Mouse (Mus musculus) 3134 (cell line): ENCODE results near the gene B4galt7.
A peak's percentile ranks its signal among the peaks of the same experiment; 100 is the strongest.
"Not testable (repeated sequence)": the region's sequence is repeated elsewhere in the genome, so short reads cannot be mapped to it uniquely, and the experiment has no call there.

Source experiments
- DNase-seq: peaks from one replicate; pipeline ENCODE4 v3.0.0-alpha.2; 2011; ENCODE audit warnings: low spot score; ENCODE audit not compliant: insufficient read length; ENCODE audit errors: extremely low read depth

B4galt7 gene

DNA sequence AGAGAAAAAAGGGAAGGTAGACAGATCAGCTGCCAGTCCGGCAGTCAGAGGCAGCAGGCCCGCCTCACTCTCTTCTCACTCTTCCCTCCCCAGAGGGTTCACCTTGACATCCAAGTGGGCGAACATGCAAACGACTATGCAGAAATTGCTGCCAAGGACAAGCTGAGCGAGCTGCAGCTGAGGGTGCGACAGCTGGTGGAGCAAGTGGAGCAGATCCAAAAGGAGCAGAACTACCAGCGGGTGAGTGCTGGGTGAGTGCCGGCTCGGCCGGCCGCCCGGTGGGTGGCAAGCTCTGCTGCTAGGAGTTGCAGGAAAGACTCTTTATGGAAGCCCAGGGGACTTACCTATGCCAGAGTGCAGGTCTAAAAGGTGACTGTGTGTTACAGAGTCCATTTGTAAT, 4.3 kb upstream of the B4galt7 start:
- no peak for DNase-seq

DNA sequence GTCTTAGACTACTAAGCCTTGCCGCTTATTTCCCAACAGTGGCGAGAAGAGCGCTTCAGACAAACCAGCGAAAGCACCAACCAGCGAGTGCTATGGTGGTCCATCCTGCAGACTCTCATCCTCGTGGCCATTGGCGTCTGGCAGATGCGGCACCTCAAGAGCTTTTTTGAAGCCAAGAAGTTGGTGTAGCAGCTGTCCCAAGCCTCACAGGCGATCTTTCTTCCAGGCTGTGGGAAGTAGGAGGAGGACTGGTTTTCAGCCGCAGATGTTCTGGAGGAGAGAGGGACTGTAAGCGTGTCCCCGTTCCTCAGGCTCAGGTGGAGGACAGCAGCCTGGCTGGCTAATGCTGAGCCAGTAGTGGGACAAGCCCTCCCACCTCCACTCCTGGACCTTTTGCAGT, 2.9 kb upstream of the B4galt7 start:
- DNase-seq = no peak

DNA sequence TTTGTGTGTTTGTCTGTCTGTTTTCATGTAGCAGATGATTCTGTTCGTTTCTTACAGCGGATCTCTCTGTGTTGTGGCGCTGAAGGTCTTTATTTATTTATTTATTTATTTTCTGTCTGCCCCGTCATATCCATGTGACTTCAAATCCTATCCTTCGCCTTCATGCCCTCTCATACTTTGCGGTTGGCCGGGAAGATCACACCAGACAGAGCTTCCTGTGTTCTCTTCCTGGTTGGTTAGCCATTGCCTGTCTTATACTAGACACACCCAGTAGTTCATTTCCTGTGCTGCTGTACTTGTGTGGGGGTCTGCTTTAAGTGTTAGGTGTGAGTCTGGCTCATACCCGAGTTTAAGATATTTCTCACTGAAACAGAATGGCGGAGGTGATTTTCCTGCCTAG, 961 bp downstream of the B4galt7 start:
- no peak for DNase-seq

DNA sequence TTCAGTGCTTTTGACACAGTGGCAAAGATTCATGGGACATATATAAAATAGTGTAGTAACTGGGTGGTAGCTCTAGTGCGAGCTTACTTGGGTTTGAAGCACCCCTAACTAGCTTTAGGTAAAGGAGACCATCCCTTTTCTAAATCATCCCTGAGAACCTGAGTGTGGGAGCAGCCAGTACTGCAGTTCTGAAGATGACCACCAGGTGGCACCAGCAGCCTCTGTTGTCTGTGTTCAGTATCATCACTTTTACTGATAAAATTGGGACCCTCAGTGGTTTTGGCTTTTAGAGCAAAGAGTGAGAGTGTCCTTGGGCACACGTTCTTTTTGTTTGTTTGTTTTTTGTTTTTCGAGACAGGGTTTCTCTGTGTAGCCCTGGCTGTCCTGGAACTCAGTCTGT, 1.9 kb downstream of the B4galt7 start:
- DNase-seq = no peak

DNA sequence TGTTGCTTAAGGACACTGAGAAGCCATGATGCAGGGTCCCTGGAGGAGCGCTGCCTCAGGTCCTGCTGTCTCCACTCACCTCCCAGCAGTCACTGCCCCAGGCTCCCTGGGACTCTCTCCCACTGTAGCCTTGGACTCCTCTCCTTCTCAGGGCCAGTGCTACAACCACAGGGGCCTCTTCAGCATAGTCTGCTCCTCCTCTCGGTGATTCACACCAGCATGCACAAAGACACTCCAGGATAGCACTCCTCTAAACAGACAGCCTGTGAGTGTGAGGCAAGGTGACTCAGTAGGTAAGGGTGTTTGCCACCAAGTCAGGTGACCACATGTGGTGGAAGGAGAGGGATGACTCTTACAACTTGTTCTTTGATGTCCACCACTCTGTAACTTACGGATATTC, 4.9 kb downstream of the B4galt7 start:
- DNase-seq = no peak

DNA sequence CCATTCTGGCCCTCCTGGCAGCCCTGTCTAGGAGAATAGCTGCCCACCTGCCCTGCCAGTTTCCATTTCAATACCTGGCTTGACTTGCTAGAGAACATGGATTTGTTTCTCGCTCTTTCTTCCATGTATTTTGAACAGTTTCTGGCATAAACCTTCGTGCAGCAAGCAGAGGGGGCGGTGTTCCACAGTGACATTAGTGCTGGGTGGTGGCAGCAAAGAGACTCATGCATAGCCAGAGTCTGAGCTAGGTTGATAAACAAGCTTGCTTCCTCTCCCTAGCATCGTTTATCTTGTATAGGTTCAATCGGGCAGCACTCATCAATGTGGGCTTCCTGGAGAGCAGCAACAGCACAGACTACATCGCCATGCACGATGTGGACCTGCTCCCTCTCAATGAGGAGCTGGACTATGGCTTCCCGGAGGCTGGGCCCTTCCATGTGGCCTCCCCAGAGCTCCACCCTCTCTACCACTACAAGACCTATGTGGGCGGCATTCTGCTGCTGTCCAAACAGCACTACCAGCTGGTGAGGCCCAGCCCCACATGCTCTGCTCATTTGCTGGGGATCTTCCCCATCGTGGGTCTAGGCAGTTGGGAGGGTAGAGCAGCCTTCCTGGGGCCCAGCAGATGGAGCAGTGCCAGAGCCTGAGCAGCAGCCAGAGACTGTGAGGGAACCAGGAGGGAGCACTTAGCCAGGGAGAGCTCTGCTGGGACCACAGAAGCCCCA, 7.4 kb downstream of the B4galt7 start:
- no peak for DNase-seq

DNA sequence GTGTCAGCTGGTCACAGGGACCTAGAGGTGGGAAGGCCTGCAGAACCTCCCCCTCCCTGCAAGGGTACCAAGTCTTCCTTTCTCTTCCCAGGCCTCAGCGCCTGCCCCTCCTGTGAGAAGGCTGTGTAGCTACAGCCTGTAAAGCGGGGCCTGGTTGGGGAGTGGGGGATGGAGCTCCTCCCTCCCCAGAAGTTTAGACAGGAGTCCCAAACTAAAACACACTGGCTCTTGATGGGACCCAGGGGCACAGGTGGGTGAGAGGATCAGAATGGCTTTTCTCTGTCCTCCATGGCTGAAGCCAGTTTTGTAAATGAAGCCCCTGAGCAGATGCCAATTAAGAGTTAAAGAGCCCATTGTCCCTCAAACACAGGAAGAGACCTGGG, 7.9 kb downstream of the B4galt7 start:
- no peak for DNase-seq

DNA sequence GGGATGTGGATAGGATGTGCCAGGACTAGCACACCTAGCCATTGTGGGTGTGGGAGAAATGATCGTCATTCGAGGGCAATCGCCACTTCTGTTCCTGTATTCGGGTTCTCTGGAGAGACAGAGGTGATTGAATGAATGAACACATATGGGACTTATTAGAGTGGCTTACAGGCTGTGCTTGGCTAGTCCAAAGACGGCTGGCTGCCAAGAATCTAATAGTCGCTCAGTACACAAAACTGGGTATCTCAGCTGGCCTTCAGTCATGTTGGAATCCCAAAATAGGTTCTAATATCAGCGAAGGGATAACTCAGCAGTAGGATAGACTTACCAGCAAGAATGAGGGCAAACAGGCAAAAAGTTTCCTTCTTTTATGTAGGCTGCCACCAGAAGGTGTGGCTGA, 12.3 kb downstream of the B4galt7 start:
- DNase-seq = no peak

DNA sequence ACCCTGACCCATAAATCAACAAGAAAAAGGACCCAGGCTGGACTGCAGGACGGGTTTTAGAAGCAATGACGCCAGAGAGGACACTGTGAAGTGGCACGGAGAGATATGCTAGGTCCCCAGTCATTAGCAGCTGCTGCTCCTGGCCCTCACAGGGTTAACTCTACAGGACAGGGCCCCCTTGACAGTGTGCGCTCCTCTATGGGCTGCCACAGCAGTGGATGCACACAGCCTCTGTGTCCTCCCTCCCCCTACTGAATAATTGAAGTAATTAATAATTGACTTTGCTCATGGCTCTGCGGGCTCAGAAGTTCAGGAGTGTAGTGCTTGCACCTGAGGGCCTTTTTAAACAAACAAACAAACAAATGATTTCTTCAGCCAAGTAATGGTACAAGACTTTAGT, 13.8 kb downstream of the B4galt7 start:
- DNase-seq = no peak

DNA sequence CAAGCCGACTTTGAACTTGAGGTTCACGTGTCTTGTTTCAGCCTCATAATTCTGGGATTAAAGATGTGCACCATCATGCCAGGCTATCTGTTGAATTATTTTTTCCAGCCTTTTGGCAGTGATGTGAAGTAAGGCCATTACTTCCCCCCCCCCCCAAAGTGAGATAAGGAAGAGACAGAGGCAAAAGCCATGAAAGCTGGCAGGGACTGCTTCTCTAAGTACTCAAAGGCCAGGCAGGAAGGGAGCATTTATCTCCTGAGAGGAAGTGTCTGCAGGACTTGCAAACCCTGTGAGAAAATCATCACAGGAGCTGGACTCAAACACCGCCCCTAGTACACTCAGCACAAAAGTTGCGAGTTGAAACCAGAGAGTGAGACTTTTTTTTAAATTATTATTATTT, 19.6 kb downstream of the B4galt7 start:
- DNase-seq = no peak

DNA sequence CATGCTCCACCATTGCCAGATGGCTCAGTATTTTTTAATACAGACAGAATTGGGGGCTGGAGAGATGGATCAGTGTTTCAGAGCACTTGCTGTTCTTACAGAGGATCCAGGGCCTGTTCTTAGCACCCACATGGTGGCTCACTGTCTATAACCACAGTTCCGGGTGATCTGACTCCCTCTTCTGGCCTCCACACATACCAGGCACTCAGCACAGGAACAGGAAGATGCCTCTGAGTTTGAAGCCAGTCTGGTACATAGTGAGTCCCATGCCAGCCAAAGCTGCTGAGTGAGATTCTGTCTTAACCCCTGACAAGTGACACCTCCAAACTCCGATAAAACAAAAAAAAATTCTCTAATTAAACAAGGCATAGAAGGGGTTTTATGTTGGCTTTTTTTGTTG, 20.6 kb downstream of the B4galt7 start:
- DNase-seq = no peak

DNA sequence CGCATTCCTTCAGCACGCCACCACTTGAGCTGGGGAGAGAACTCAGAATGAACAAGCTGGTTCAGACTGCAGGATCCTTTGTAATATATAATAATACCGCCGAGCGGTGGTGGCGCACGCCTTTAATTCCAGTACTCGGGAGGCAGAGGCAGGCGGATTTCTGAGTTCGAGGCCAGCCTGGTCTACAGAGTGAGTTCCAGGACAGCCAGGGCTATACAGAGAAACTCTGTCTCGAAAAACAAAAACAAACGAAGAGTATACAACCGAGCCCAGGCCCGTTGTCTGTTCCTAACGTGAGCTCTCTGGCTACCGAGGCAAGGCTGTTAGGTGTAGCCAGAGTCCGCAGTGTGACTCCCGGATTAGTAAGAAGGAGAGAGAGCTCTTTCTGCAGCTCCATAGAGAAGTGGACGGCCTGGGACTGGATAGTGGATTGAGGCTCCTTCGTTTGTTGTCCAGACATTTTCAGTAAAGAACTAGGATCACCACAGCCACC, 22.5 kb downstream of the B4galt7 start:
- DNase-seq = not testable (repeated sequence)

DNA sequence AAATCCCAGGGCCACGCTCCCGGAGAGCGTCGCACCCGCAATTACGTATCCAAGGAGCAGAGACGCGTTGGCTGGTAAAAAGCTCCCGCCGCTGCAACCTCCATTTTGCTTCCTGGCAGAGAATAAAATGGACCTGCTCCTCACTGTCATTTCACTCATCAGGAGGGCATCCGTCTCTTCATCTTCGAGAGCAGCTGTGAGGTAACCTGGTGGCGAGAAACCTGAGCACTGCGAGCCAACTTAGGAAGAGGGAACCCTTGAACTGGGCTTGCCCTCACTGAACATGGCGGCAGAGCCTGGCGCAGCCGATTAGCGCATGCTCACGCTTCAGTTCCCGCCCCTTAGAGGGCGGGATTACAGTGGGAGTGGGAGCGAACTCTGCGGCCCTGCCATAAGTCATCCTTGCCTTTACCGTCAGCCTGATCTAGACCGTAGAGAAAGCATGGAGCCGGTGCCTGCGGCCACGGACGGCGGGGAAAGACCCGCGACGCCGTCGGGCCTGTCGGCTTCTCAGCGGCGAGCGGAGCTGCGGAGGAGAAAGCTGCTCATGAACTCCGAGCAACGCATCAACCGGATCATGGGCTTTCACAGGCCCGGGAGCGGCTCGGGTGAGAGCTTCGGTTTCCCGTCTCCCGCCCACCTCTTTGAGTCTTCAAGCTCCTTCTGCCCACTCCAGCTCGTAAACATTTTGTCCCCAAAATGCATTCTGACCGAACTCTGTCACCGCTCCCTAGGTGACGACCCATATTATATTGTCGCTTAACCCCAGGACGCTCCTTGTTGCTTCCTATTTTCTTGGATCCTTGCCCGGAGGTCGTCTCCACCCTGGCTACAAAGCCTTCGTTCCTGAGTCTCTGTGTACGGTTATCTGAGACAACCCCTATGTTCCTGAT, 23.2 kb downstream of the B4galt7 start, which contains the start of gene Caml:
TSS of gene Caml (plus strand) at position 357 of the 893 bp plus-strand sequence.
- DNase-seq = peak; percentile 89

DNA sequence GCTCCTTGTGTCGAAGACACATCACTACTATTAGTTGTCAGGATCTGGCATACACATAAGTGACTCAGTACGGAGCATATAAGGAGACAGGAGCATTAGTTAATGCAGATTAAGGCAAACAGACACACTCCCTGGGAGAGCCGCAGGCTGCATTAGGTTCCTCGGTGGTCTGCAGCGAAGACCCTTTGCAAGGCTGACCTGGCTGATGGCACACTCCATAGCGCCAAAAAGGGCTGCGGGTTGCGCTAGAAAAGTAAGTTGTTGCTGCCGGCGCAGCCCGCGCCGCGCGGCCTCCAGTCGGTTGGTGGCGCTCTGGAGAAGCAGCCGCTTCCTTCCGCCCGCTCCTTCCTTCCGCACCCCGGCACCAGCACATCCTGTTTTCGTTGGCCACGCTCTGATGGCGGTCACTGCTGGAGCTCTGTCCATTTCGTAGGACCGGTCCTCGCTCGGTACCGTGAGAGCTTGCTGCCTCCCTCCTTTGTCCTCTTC, 35.0 kb downstream of the B4galt7 start, which contains the start of gene Ddx46:
TSS of gene Ddx46 (plus strand) at position 389 of the 489 bp plus-strand sequence.
- DNase-seq = peak; percentile 95

DNA sequence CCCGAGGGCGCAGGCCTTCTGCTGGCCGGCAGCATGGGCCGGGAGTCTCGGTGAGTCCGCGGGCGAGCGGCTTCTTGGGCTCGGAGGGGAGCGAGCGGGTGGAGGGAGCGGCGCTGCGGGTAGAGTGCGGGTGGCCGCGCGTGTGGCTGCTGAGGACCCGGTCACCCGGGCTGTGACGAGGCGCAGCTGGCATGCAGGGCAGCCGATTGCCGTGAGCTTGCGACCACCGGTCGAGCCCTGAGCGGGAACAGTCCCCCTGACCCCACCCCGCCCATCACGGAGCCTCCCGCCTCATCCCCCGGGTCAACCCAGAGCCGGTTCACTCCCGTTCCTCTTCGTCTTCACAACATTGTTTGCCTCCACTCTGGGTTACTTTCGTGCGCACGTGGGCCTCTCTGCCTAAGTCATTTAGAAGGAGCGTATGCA, 35.5 kb downstream of the B4galt7 start:
- no peak for DNase-seq

DNA sequence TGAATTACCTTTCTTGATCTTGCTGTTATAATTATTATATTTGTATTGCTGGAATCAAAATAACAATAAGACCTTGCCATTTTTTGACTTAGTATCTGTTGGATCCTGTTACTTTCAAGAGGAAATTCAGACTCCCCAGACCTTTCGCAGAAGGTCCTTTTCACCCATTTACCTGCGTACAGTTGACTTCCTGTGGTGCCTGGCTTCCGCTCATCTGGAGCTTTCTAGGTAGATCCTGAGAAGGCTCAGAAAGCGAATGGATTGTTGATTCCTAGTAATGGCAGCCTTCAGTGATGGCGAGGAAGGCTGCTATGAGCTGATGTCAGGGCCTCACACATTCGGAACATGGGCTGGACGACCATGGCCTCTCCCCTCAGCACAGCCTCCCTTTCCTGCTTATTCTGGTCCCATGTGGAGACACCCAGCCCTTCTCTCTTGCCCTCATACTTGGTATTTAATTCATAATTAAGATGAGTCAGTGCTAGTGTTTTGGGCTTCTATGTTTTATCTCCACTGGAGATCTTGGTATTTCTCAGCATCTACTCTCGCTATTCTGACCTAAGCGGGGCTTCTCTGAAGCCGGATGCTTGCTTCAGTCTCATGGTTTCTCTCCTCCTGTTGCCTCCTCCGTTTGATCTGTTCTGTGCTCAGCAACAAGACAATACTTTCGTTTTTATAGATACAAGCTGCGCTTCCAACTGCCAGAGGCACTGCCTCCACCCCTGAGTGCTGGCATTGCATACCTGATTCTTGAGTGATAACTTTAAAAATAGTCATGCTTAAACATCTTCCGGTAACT, 36.7 kb downstream of the B4galt7 start:
- no peak for DNase-seq

DNA sequence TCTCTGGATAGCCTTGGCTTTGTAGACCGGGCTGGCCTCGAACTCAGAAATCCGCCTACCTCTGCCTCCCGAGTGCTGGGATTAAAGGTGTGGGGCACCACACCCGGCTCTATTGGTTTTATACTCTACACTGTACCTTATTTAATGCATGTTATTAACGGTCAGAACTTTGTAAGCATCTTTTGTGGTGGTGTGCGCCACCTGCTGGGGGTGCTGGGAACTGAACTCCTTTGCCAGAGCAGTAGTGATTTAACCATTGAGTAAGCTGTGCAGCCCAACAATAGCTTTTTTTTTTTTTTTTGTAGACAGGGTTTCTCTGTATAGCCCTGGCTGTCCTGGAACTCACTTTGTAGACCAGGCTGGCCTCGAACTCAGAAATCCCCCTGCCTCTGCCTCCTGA, 40.8 kb downstream of the B4galt7 start:
- peak; percentile 45 for DNase-seq

DNA sequence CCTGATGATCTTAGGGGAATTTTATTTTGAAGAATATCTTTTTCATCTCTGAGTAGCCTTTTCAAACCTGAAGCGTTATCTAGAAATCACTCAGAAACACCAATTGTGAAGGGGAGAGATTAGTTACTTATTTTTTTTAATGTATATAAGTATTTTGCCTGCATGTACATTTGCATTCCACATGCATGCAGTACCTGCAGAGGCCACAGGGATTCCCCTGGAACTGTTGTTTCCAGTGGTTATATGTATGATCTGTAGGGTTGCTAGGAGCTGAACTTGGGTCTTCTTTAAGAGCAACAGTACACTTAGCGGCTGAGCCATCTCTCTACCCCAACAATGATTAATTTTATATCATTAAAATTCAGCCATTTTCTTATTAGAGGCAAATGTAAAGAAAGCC, 44.8 kb downstream of the B4galt7 start:
- DNase-seq = no peak

DNA sequence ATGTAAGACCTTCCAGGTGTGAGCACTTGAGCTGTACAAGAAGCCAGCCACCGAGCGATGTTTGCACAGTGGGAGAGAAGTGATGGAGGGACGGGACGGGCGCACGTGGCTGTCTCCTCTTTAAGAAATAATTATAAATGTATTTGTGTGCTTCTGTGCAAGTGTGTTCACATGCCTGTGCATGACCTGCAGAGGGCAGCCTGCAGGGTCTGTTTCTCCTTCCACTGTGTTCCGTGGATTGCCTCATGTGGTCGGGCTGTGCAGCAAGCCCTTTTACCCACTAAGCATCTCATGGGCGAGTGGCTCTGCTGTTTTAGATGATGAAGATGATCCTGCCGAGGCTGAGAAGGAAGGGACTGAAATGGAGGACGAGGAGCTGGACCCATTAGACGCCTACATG, 50.4 kb downstream of the B4galt7 start:
- no peak for DNase-seq

DNA sequence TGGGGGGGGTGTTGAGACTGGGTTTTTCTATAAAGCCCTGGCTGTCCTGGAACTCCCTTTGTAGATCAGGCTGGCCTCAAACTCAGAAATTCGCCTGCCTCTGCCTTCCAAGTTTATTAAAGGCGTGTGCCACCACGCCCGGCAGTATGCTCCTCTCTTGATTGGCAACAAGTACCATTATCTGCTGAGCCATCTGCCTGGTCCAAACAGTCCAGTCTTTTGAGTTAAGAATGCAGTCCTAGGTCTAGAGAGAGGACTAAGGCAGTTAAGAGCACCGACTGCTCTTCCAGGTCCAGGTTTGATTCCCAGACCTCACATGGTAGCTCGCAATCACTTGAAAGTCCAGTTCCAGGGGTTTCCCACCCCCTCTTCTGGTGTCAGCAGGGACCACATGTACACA, 51.3 kb downstream of the B4galt7 start:
- DNase-seq = no peak
